Mouse (Mus musculus): Measurements from ENCODE around the gene Fscn2. TPM values are rescaled to one million over a fixed set of nuclear protein-coding genes. Genes with fewer than 3 reads are reported as not detected.

The Fscn2 gene
- polyA plus RNA-seq, 1 experiment from 2014 or later, result 0.12 TPM

- H3K4me1 ChIP-seq (replicated peaks; ENCODE audit: control insufficient read depth, insufficient read depth, low read length), result peaks cover 17% of the 10 kb centered on the region
- no peaks in the 10 kb centered on the region for H3K9me3 ChIP-seq (ENCODE audit: control insufficient read depth, low read length)
- H3K27me3 ChIP-seq (replicated peaks; ENCODE audit: control insufficient read depth, insufficient read depth, low read length), result no peaks in the 10 kb centered on the region
- no peak for ATAC-seq (replicated peaks; ENCODE audit: low FRiP score, low TSS enrichment, low read depth)
- DNase-seq (ENCODE audit: low spot score), result no peak
- peak overlapping the region; percentile 98 for H3K27ac ChIP-seq (ENCODE audit: low read depth)
- no peak overlapping the region for H3K9ac ChIP-seq (ENCODE audit: low read length)
- WGBS, result 68% methylated on average over 7 of the region's 7 CpGs
- H3K4me3 ChIP-seq (ENCODE audit: low read depth, low read length), result no peak overlapping the region
- H3K36me3 ChIP-seq (ENCODE audit: control insufficient read depth, insufficient read depth, low read length), result no peaks in the 10 kb centered on the region
- H3K4me2 ChIP-seq (ENCODE audit: low read length), result peak overlapping the region; percentile 72
Observed at GRCm38 (mm10) chr11:120317456-120317855, 43.9 kb upstream of the Fscn2 start.

- peaks cover 17% of the 10 kb centered on the region for H3K4me1 ChIP-seq (replicated peaks; ENCODE audit: control insufficient read depth, insufficient read depth, low read length)
- no peak for ATAC-seq (replicated peaks; ENCODE audit: low FRiP score, low TSS enrichment, low read depth)
- H3K36me3 ChIP-seq (ENCODE audit: control insufficient read depth, insufficient read depth, low read length), result no peaks in the 10 kb centered on the region
- no peak overlapping the region for H3K27ac ChIP-seq (ENCODE audit: low read depth)
- 87% methylated on average over 5 of the region's 5 CpGs for WGBS
- peak; percentile 38 for DNase-seq (ENCODE audit: low spot score)
- no peak overlapping the region for H3K9ac ChIP-seq (ENCODE audit: low read length)
- H3K4me2 ChIP-seq (ENCODE audit: low read length), result no peak overlapping the region
- H3K27me3 ChIP-seq (replicated peaks; ENCODE audit: control insufficient read depth, insufficient read depth, low read length), result no peaks in the 10 kb centered on the region
- no peak overlapping the region for H3K4me3 ChIP-seq (ENCODE audit: low read depth, low read length)
- no peaks in the 10 kb centered on the region for H3K9me3 ChIP-seq (ENCODE audit: control insufficient read depth, low read length)
Observed at GRCm38 (mm10) chr11:120319310-120319709, 42.0 kb upstream of the Fscn2 start.

GRCm38 (mm10) chr11:120320156-120320555, 41.2 kb upstream of the Fscn2 start:
- H3K36me3 ChIP-seq (ENCODE audit: control insufficient read depth, insufficient read depth, low read length), result no peaks in the 10 kb centered on the region
- no peak overlapping the region for H3K4me3 ChIP-seq (ENCODE audit: low read depth, low read length)
- DNase-seq (ENCODE audit: low spot score) (peak; percentile 33), ATAC-seq (replicated peaks; ENCODE audit: low FRiP score, low TSS enrichment, low read depth) (no peak)
- no peak overlapping the region for H3K27ac ChIP-seq (ENCODE audit: low read depth)
- H3K4me1 ChIP-seq (replicated peaks; ENCODE audit: control insufficient read depth, insufficient read depth, low read length), result peaks cover 14% of the 10 kb centered on the region
- no peaks in the 10 kb centered on the region for H3K27me3 ChIP-seq (replicated peaks; ENCODE audit: control insufficient read depth, insufficient read depth, low read length)
- no peaks in the 10 kb centered on the region for H3K9me3 ChIP-seq (ENCODE audit: control insufficient read depth, low read length)
- H3K9ac ChIP-seq (ENCODE audit: low read length), result no peak overlapping the region
- H3K4me2 ChIP-seq (ENCODE audit: low read length), result no peak overlapping the region
- 97% methylated on average over 10 of the region's 10 CpGs for WGBS

GRCm38 (mm10) chr11:120335431-120336021, 25.8 kb upstream of the Fscn2 start:
- ATAC-seq (replicated peaks; ENCODE audit: low FRiP score, low TSS enrichment, low read depth), result no peak
- no peak overlapping the region for H3K27ac ChIP-seq (ENCODE audit: low read depth)
- no peaks in the 10 kb centered on the region for H3K36me3 ChIP-seq (ENCODE audit: control insufficient read depth, insufficient read depth, low read length)
- 82% methylated on average over 6 of the region's 6 CpGs for WGBS
- no peak for DNase-seq (ENCODE audit: low spot score)
- no peaks in the 10 kb centered on the region for H3K4me1 ChIP-seq (replicated peaks; ENCODE audit: control insufficient read depth, insufficient read depth, low read length)
- H3K4me3 ChIP-seq (ENCODE audit: low read depth, low read length), result no peak overlapping the region
- no peaks in the 10 kb centered on the region; the same call in 1 of the 2 replicates for H3K9me3 ChIP-seq (ENCODE audit: control insufficient read depth, low read length)
- H3K4me2 ChIP-seq (ENCODE audit: low read length), result no peak overlapping the region
- no peak overlapping the region for H3K9ac ChIP-seq (ENCODE audit: low read length)
- no peaks in the 10 kb centered on the region for H3K27me3 ChIP-seq (replicated peaks; ENCODE audit: control insufficient read depth, insufficient read depth, low read length)

GRCm38 (mm10) chr11:120337447-120337846, 23.9 kb upstream of the Fscn2 start:
- Histone ChIP-seq H3K9ac (ENCODE audit: low read length) (no peak overlapping the region), H3K27me3 (replicated peaks; ENCODE audit: control insufficient read depth, insufficient read depth, low read length) (no peaks in the 10 kb centered on the region), H3K9me3 (ENCODE audit: control insufficient read depth, low read length) (no peaks in the 10 kb centered on the region; the same call in 1 of the 2 replicates), H3K27ac (ENCODE audit: low read depth) (no peak overlapping the region), H3K36me3 (ENCODE audit: control insufficient read depth, insufficient read depth, low read length) (no peaks in the 10 kb centered on the region), H3K4me3 (ENCODE audit: low read depth, low read length) (no peak overlapping the region), H3K4me1 (replicated peaks; ENCODE audit: control insufficient read depth, insufficient read depth, low read length) (no peaks in the 10 kb centered on the region), H3K4me2 (ENCODE audit: low read length) (no peak overlapping the region)
- DNase-seq (ENCODE audit: low spot score) (peak; percentile 35), ATAC-seq (replicated peaks; ENCODE audit: low FRiP score, low TSS enrichment, low read depth) (no peak)
- WGBS, result 52% methylated on average over 2 of the region's 2 CpGs

GRCm38 (mm10) chr11:120338786-120339185, 22.5 kb upstream of the Fscn2 start:
- no peaks in the 10 kb centered on the region; the same call in 1 of the 2 replicates for H3K9me3 ChIP-seq (ENCODE audit: control insufficient read depth, low read length)
- 72% methylated on average over 3 of the region's 3 CpGs for WGBS
- H3K27ac ChIP-seq (ENCODE audit: low read depth), result no peak overlapping the region
- no peak overlapping the region for H3K4me3 ChIP-seq (ENCODE audit: low read depth, low read length)
- H3K36me3 ChIP-seq (ENCODE audit: control insufficient read depth, insufficient read depth, low read length), result no peaks in the 10 kb centered on the region
- peak; percentile 41 for DNase-seq (ENCODE audit: low spot score)
- H3K4me1 ChIP-seq (replicated peaks; ENCODE audit: control insufficient read depth, insufficient read depth, low read length), result no peaks in the 10 kb centered on the region
- H3K4me2 ChIP-seq (ENCODE audit: low read length), result no peak overlapping the region
- H3K27me3 ChIP-seq (replicated peaks; ENCODE audit: control insufficient read depth, insufficient read depth, low read length), result no peaks in the 10 kb centered on the region
- no peak overlapping the region for H3K9ac ChIP-seq (ENCODE audit: low read length)
- no peak for ATAC-seq (replicated peaks; ENCODE audit: low FRiP score, low TSS enrichment, low read depth)

DNA sequence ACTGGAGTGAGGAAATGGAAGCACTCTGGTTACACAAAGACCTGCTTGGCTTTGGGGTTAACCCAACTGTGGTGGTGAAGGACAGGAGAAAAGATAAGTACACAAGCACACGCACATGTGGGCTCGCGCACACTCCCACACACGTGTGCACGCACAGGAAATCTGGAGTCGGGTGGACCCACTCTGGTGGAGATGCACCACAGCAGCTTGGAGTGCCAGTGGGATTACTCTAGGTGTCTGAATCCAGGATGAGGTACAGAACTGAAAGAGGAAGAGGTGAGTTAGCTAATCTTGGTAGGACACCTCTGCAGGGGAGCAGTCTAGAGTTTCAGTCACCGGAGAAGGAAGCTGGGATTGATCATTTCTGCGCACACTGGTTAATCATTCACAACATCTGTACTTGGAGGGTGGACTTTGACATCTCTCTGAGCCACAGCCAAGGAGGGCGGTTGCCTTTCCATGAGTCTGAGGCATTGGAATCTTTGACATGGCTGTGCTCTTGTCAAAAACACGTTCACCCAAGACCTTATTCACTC, 21.3 kb upstream of the Fscn2 start:
- Histone ChIP-seq H3K4me1 (replicated peaks; ENCODE audit: control insufficient read depth, insufficient read depth, low read length) (no peaks in the 10 kb centered on the region), H3K4me3 (ENCODE audit: low read depth, low read length) (no peak overlapping the region), H3K27me3 (replicated peaks; ENCODE audit: control insufficient read depth, insufficient read depth, low read length) (no peaks in the 10 kb centered on the region), H3K27ac (ENCODE audit: low read depth) (peak overlapping the region; percentile 83), H3K36me3 (ENCODE audit: control insufficient read depth, insufficient read depth, low read length) (peaks cover 4% of the 10 kb centered on the region), H3K9ac (ENCODE audit: low read length) (no peak overlapping the region), H3K4me2 (ENCODE audit: low read length) (no peak overlapping the region), H3K9me3 (ENCODE audit: control insufficient read depth, low read length) (no peaks in the 10 kb centered on the region; the same call in 1 of the 2 replicates)
- peak; percentile 61 for DNase-seq (ENCODE audit: low spot score)
- 72% methylated on average over 10 of the region's 10 CpGs for WGBS
- peak; percentile 65 for ATAC-seq (replicated peaks; ENCODE audit: low FRiP score, low TSS enrichment, low read depth)

DNA sequence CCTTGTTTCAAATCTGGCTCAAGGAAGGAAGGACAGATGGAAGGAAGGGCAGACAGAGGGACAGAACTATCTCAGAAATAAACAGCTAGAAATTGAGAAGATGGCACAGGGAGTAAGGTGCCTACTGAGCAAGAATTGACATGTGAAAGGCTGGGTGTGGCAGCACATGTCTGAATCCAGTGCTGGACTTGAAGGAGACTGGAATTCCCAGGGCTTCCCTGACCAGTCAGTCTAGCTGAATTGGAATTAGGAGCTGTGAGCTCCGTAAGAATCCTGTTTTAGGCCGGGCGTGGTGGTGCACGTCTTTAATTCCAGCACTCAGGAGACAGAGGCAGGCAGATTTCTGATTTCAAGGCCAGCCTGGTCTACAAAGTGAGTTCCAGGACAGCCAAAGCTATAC, 19.7 kb upstream of the Fscn2 start:
- ATAC-seq (replicated peaks; ENCODE audit: low FRiP score, low TSS enrichment, low read depth) (no peak), DNase-seq (ENCODE audit: low spot score) (peak; percentile 51)
- WGBS, result 94% methylated on average over 4 of the region's 4 CpGs
- no peak overlapping the region for H3K9ac ChIP-seq (ENCODE audit: low read length)
- H3K4me1 ChIP-seq (replicated peaks; ENCODE audit: control insufficient read depth, insufficient read depth, low read length), result no peaks in the 10 kb centered on the region
- H3K9me3 ChIP-seq (ENCODE audit: control insufficient read depth, low read length), result no peaks in the 10 kb centered on the region; the same call in 1 of the 2 replicates
- H3K4me2 ChIP-seq (ENCODE audit: low read length), result no peak overlapping the region
- no peak overlapping the region for H3K27ac ChIP-seq (ENCODE audit: low read depth)
- H3K4me3 ChIP-seq (ENCODE audit: low read depth, low read length), result no peak overlapping the region
- peaks cover 13% of the 10 kb centered on the region for H3K36me3 ChIP-seq (ENCODE audit: control insufficient read depth, insufficient read depth, low read length)
- no peaks in the 10 kb centered on the region for H3K27me3 ChIP-seq (replicated peaks; ENCODE audit: control insufficient read depth, insufficient read depth, low read length)

DNA sequence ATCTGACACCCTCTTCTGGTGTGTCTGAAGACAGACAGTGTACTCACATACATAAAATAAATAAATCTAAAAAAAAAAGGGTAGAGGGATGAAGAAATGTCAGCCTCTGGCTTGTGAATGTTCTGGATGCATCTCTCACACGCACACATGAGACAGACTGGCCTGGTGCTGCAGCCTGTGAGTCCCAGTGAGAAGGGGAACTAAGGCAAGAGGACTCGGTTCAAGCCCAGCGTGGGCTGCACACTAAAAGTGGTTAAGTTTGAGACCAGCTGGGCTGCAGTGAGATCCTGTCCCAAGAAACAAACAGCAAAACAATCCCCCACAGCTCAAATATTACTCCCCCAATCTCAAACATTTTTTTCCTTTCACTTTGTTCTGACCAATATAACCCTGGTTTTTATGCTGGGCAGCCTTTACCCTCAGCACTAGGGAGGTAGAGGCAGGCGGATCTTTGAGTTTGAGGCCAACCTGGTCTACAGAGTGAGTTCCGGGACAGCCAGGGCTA, 18.6 kb upstream of the Fscn2 start:
- DNase-seq (ENCODE audit: low spot score), result peak; percentile 48
- 93% methylated on average over 5 of the region's 5 CpGs for WGBS
- no peak overlapping the region for H3K9ac ChIP-seq (ENCODE audit: low read length)

More for the DNA sequence above, 18.6 kb upstream of the Fscn2 start:
- no peaks in the 10 kb centered on the region for H3K4me1 ChIP-seq (replicated peaks; ENCODE audit: control insufficient read depth, insufficient read depth, low read length)
- H3K4me3 ChIP-seq (ENCODE audit: low read depth, low read length), result no peak overlapping the region
- H3K27me3 ChIP-seq (replicated peaks; ENCODE audit: control insufficient read depth, insufficient read depth, low read length), result no peaks in the 10 kb centered on the region
- no peak overlapping the region for H3K4me2 ChIP-seq (ENCODE audit: low read length)
- no peaks in the 10 kb centered on the region for H3K9me3 ChIP-seq (ENCODE audit: control insufficient read depth, low read length)
- no peak for ATAC-seq (replicated peaks; ENCODE audit: low FRiP score, low TSS enrichment, low read depth)
- no peak overlapping the region for H3K27ac ChIP-seq (ENCODE audit: low read depth)
- H3K36me3 ChIP-seq (ENCODE audit: control insufficient read depth, insufficient read depth, low read length), result peaks cover 19% of the 10 kb centered on the region
